Mouse (Mus musculus): ENCODE data around the gene Alyref. TPM values are rescaled to one million over a fixed set of nuclear protein-coding genes. Genes with fewer than 3 reads are reported as not detected.

Alyref gene
- total RNA-seq, 1 experiment = 397 TPM

DNA sequence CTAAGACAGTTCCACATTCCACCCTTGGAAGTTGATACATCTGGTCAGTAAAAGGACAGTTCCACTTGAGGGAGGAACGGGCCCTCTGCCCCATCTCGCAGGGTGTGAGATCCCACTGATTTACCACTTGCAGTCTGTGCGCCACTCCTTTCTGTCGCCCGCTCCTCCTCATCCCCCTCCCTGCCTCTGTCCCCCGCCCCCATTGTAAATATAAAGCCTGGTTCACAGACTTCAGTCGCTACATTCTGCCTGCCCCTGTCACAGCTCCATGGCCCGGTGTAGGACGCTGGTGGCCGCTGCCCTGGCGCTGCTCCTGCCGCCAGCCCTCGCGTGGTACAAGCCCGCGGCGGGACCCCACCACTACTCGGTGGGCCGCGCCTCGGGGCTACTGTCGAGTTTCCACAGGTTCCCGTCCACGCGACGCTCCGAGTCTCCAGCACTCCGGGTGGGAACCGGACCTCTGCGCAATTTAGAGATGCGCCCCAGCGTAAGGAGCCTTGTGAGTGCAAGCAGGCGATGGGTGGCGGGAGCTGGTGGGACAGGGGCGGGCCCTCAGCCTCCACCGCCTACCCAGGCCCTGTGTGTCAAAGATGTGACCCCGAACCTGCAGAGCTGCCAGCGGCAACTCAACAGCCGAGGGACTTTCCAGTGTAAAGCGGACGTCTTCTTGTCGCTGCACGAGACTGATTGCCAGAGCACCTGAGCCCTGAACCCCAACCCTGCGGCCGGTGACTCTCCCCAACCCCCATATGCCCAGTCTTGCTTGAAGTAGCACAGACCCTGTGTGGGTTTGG lies 10.3 kb upstream of the Alyref start, which contains the start of gene Npb:
Gene Npb, plus strand, starts transcription at position 237 of the 794 bp plus-strand sequence.
- Histone ChIP-seq H3K4me3 (ENCODE audit: insufficient read depth in 1 of 2, low read depth in 1 of 2, low read length in 2 of 2, poor library complexity in 1 of 2, severe bottlenecking in 1 of 2) (peak within 1 kb of the TSS; percentile 57 to 60), H3K9ac (ENCODE audit: insufficient read depth, low read depth, low read length, poor library complexity, severe bottlenecking) (peak within 1 kb of the TSS; percentile 54; the same call in 1 of the 2 replicates), H3K27ac (ENCODE audit: insufficient read depth, low read depth, low read length, poor library complexity, severe bottlenecking) (no peak within 1 kb of the TSS), H3K4me1 (ENCODE audit: control insufficient read depth in 2 of 2, insufficient read depth in 2 of 2, low read length in 2 of 2, poor library complexity in 1 of 2) (peaks cover 0 to 21% of the 10 kb centered on the region in 2 experiments; a peak in 3 of 4 replicates), H3K36me3 (ENCODE audit: control insufficient read depth, insufficient read depth, low read length, poor library complexity, severe bottlenecking) (peaks cover 39% of the 10 kb centered on the region), H3K9me3 (ENCODE audit: control insufficient read depth, insufficient read depth, low read depth, low read length) (no peaks in the 10 kb centered on the region)
- no peak for TF ChIP-seq CHD2 (IDR thresholded peaks at IDR 0.05; ENCODE audit: low read depth, low read length)
- no peak for TF ChIP-seq HCFC1 (IDR thresholded peaks at IDR 0.05; ENCODE audit: borderline replicate concordance, insufficient read depth, low read length)
- TF ChIP-seq MAFK (IDR thresholded peaks at IDR 0.05; ENCODE audit: insufficient read depth, low read depth, low read length) = no peak
- TF ChIP-seq ZC3H11A (IDR thresholded peaks at IDR 0.05; ENCODE audit: borderline replicate concordance, low read depth, low read length) = no peak
- TF ChIP-seq ZNF384 (IDR thresholded peaks at IDR 0.05; ENCODE audit: low read depth, low read length) = no peak
- no peak for DNase-seq (ENCODE audit: low read depth, low spot score)
- in situ Hi-C loops (cut with MboI; ENCODE audit: low sequenced_read_pairs in 2 of 2, unreplicated experiment in 2 of 2) = no loop called here

DNA sequence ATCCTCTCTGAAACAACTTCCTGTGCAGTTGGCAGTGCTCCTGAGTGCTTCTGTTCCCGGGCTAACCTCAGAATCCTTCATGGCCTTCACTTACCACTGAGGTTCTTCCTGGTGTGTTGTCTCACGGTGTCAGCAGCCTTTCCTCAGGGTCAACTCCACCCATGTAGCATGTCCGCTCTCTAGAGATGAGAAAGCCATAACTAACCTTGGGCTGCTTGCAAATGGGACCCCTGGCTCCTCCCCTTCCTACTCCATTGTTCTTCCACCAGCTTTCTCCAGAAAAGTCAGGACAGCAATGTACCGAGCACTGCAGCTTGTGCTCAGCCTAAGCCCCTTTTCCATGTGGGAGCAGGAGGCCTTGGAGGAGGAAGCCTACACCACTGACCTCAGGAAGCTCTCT lies 8.6 kb upstream of the Alyref start:
- Histone ChIP-seq H3K27ac (ENCODE audit: insufficient read depth, low read depth, low read length, poor library complexity, severe bottlenecking) (no peak overlapping the region), H3K9ac (ENCODE audit: insufficient read depth, low read depth, low read length, poor library complexity, severe bottlenecking) (no peak overlapping the region), H3K4me1 (ENCODE audit: control insufficient read depth in 2 of 2, insufficient read depth in 2 of 2, low read length in 2 of 2, poor library complexity in 1 of 2) (peaks cover 0 to 21% of the 10 kb centered on the region in 2 experiments; a peak in 3 of 4 replicates), H3K9me3 (ENCODE audit: control insufficient read depth, insufficient read depth, low read depth, low read length) (no peaks in the 10 kb centered on the region), H3K4me3 (ENCODE audit: insufficient read depth in 1 of 2, low read depth in 1 of 2, low read length in 2 of 2, poor library complexity in 1 of 2, severe bottlenecking in 1 of 2) (no peak overlapping the region), H3K36me3 (ENCODE audit: control insufficient read depth, insufficient read depth, low read length, poor library complexity, severe bottlenecking) (peaks cover 35% of the 10 kb centered on the region)
- TF ChIP-seq HCFC1 (IDR thresholded peaks at IDR 0.05; ENCODE audit: borderline replicate concordance, insufficient read depth, low read length) = no peak
- TF ChIP-seq MAFK (IDR thresholded peaks at IDR 0.05; ENCODE audit: insufficient read depth, low read depth, low read length) = no peak
- TF ChIP-seq ZNF384 (IDR thresholded peaks at IDR 0.05; ENCODE audit: low read depth, low read length) = no peak
- no peak for TF ChIP-seq ZC3H11A (IDR thresholded peaks at IDR 0.05; ENCODE audit: borderline replicate concordance, low read depth, low read length)
- no peak for TF ChIP-seq CHD2 (IDR thresholded peaks at IDR 0.05; ENCODE audit: low read depth, low read length)
- no peak for DNase-seq (ENCODE audit: low read depth, low spot score)
- in situ Hi-C loops (cut with MboI; ENCODE audit: low sequenced_read_pairs in 2 of 2, unreplicated experiment in 2 of 2) = no loop called here

DNA sequence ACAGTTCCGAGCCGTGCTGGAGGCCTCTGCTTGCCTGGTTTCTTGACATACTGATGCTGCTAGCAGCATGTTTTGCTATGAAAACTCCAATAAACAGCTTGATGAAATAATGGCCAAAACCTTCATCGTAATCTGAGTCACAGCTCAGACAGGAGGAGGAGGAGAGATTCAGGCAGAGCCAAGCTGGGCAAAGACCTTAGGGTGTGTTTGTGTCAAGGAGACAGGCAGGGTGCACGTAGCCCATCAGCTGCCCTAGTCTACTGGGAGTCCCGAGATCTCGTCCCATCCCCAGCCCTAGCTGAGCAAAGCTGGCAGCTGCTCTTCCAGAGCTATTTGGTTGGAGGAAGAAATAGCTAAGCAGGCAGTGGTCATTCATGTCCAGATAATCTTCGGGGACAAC lies 7.5 kb upstream of the Alyref start:
- TF ChIP-seq ZNF384 (IDR thresholded peaks at IDR 0.05; ENCODE audit: low read depth, low read length) = no peak
- no peak for TF ChIP-seq ZC3H11A (IDR thresholded peaks at IDR 0.05; ENCODE audit: borderline replicate concordance, low read depth, low read length)
- no peak for TF ChIP-seq HCFC1 (IDR thresholded peaks at IDR 0.05; ENCODE audit: borderline replicate concordance, insufficient read depth, low read length)
- no peak for TF ChIP-seq MAFK (IDR thresholded peaks at IDR 0.05; ENCODE audit: insufficient read depth, low read depth, low read length)
- TF ChIP-seq CHD2 (IDR thresholded peaks at IDR 0.05; ENCODE audit: low read depth, low read length) = no peak
- Histone ChIP-seq H3K4me1 (ENCODE audit: control insufficient read depth in 2 of 2, insufficient read depth in 2 of 2, low read length in 2 of 2, poor library complexity in 1 of 2) (peaks cover 0 to 21% of the 10 kb centered on the region in 2 experiments; a peak in 3 of 4 replicates), H3K4me3 (ENCODE audit: insufficient read depth in 1 of 2, low read depth in 1 of 2, low read length in 2 of 2, poor library complexity in 1 of 2, severe bottlenecking in 1 of 2) (no peak overlapping the region), H3K9ac (ENCODE audit: insufficient read depth, low read depth, low read length, poor library complexity, severe bottlenecking) (no peak overlapping the region), H3K9me3 (ENCODE audit: control insufficient read depth, insufficient read depth, low read depth, low read length) (no peaks in the 10 kb centered on the region), H3K36me3 (ENCODE audit: control insufficient read depth, insufficient read depth, low read length, poor library complexity, severe bottlenecking) (peaks cover 25% of the 10 kb centered on the region), H3K27ac (ENCODE audit: insufficient read depth, low read depth, low read length, poor library complexity, severe bottlenecking) (no peak overlapping the region)
- in situ Hi-C loops (cut with MboI; ENCODE audit: low sequenced_read_pairs in 2 of 2, unreplicated experiment in 2 of 2) = no loop called here
- DNase-seq (ENCODE audit: low read depth, low spot score) = no peak

DNA sequence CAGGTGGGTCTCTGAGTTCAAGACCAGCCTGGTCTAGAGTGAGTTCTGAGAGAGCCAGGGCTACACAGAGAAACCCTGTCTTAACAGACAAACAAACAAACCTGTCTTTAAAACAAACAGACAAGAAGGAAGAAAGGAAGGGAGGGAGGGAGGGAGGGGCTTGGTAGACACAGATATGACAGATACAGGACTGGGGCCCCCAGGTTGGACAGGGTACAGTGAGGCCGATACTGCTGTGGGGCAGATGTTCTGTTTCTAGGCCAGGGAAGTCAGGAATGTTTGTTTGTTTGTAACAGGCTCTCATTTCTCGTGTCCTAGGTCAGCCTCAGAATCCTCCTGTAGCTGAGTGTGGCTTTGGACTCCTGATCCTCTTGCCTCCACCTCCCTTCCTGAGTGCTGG lies 5.4 kb upstream of the Alyref start:
- Histone ChIP-seq H3K36me3 (ENCODE audit: control insufficient read depth, insufficient read depth, low read length, poor library complexity, severe bottlenecking) (peaks cover 21% of the 10 kb centered on the region), H3K4me3 (ENCODE audit: insufficient read depth in 1 of 2, low read depth in 1 of 2, low read length in 2 of 2, poor library complexity in 1 of 2, severe bottlenecking in 1 of 2) (no peak overlapping the region), H3K4me1 (ENCODE audit: control insufficient read depth in 2 of 2, insufficient read depth in 2 of 2, low read length in 2 of 2, poor library complexity in 1 of 2) (peaks cover 0 to 12% of the 10 kb centered on the region in 2 experiments; a peak in 3 of 4 replicates), H3K9me3 (ENCODE audit: control insufficient read depth, insufficient read depth, low read depth, low read length) (no peaks in the 10 kb centered on the region), H3K27ac (ENCODE audit: insufficient read depth, low read depth, low read length, poor library complexity, severe bottlenecking) (no peak overlapping the region), H3K9ac (ENCODE audit: insufficient read depth, low read depth, low read length, poor library complexity, severe bottlenecking) (no peak overlapping the region)
- no peak for TF ChIP-seq MAFK (IDR thresholded peaks at IDR 0.05; ENCODE audit: insufficient read depth, low read depth, low read length)
- in situ Hi-C loops (cut with MboI; ENCODE audit: low sequenced_read_pairs in 2 of 2, unreplicated experiment in 2 of 2) = no loop called here
- no peak for DNase-seq (ENCODE audit: low read depth, low spot score)

Measured in ES-E14 (cell line).